Mouse (Mus musculus) forebrain, embryonic 16.5 days (tissue): ENCODE measurements at regions not wholly inside any gene's neighbourhood (a gene's known extent, or its start where the extent isn't known, plus 50 kb on each side); places are given as distances from the start of the nearest gene placed in this dataset.

ENCODE experiments used
- ATAC-seq: fragments of 200-750 bp; cut with Nextera tagmentation; 2 replicates; pipeline ENCODE4 v1.8.0; 2017; ENCODE audit warnings: mild to moderate bottlenecking, moderate library complexity
- H3K27ac ChIP-seq: fragments of 300-500 bp; sonication (generic); 2 replicates; pipeline ENCODE4 v1.5.1; 2014; ENCODE audit warnings: low read length, control low read depth
- H3K27me3 ChIP-seq: fragments of 300-500 bp; sonication (generic); replicated peaks from 2 replicates; pipeline ENCODE4 v1.6.1; 2014; ENCODE audit warnings: low read length; ENCODE audit not compliant: control insufficient read depth, insufficient read depth
- H3K36me3 ChIP-seq: fragments of 300-500 bp; sonication (generic); 2 replicates; pipeline ENCODE4 v1.6.1; 2014; ENCODE audit not compliant: control insufficient read depth, insufficient read depth
- H3K4me1 ChIP-seq: fragments of 300-500 bp; sonication (generic); replicated peaks from 2 replicates; pipeline ENCODE4 v1.6.1; 2014; ENCODE audit warnings: low read length; ENCODE audit not compliant: control insufficient read depth, insufficient read depth
- H3K4me2 ChIP-seq: fragments of 300-500 bp; sonication (generic); 2 replicates; pipeline ENCODE4 v1.6.1; 2014; ENCODE audit warnings: mild to moderate bottlenecking, low read length, control low read depth
- H3K4me3 ChIP-seq: fragments of 300-500 bp; sonication (generic); replicated peaks from 2 replicates; pipeline ENCODE4 v1.5.1; 2014; ENCODE audit warnings: mild to moderate bottlenecking, low read length, control low read depth
- H3K9ac ChIP-seq: fragments of 300-500 bp; sonication (generic); replicated peaks from 2 replicates; pipeline ENCODE4 v1.6.1; 2014; ENCODE audit warnings: low read depth, low read length, control low read depth
- H3K9me3 ChIP-seq: fragments of 300-500 bp; sonication (generic); 2 replicates; pipeline ENCODE4 v1.6.1; 2016; ENCODE audit warnings: low read length; ENCODE audit not compliant: control insufficient read depth
- WGBS: fragments of 180-500 bp; shearing (Covaris S2); extraction: QIAGEN DNeasy Blood & Tissue Kit; methylation state at CpG from one replicate; pipeline ENCODE4 v1.1.7; 2014; 5-methylcytosine and 5-hydroxymethylcytosine counted together

GRCm38 (mm10) chr11:14350444-14351135, 248.5 kb upstream of the Pom121l12 start:
- Histone ChIP-seq H3K9ac (no peak overlapping the region), H3K9me3 (no peaks in the 10 kb centered on the region), H3K27me3 (no peaks in the 10 kb centered on the region), H3K4me2 (no peak overlapping the region), H3K4me1 (peaks cover 8% of the 10 kb centered on the region; the same call in 1 of the 2 replicates), H3K27ac (peak overlapping the region; percentile 61), H3K36me3 (no peaks in the 10 kb centered on the region), H3K4me3 (no peak overlapping the region)
- 33% methylated on average over 2 of the region's 2 CpGs for WGBS
- ATAC-seq, result peak; percentile 96

GRCm38 (mm10) chr11:14378512-14378911, 220.6 kb upstream of the Pom121l12 start:
- Histone ChIP-seq H3K27ac (no peak overlapping the region), H3K9ac (no peak overlapping the region), H3K27me3 (no peaks in the 10 kb centered on the region), H3K4me1 (no peaks in the 10 kb centered on the region), H3K36me3 (no peaks in the 10 kb centered on the region), H3K9me3 (no peaks in the 10 kb centered on the region), H3K4me2 (no peak overlapping the region), H3K4me3 (no peak overlapping the region)
- 36% methylated on average over 1 of the region's 1 CpGs for WGBS
- ATAC-seq, result no peak; the same call in 1 of the 2 replicates

DNA sequence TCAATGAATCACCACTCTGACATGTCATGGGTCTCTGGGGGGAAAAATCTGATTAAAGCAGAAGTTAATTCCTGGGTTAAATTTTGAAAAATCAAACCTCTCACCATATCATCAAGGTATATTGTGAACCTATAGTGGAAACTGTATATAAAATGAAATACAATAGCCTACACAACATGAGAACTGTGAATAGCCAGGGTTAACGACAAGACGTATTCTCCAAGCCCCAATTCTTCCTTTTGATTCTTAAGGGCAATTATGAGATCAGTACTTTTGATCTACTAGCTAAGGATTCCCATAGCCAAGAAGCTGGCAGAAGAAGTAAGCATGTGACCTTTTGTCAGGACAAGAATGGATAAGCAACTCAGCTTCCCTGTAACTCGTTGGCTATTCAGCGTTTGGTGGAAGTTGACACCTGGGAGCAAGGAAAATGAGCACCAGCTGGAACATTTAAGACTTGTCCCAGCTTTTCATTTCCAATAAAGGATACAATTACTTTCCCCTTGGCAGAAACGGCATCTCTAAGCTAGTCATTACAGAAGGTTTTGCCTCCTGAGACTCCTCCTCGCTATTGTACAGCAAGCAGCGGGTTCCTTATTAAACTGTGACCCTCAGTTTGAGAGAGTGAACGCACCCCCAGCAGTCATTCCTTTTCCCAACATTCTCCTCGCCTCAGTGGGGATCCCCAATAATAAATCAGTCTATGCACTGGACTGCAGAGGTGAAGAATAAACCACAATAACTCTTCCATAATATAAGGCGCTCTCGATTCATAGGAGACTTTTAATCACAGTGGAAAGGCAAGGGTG, 219.1 kb upstream of the Pom121l12 start:
- Histone ChIP-seq H3K9me3 (no peaks in the 10 kb centered on the region), H3K27ac (no peak overlapping the region), H3K4me1 (no peaks in the 10 kb centered on the region), H3K27me3 (no peaks in the 10 kb centered on the region), H3K9ac (no peak overlapping the region), H3K4me2 (no peak overlapping the region), H3K4me3 (no peak overlapping the region), H3K36me3 (no peaks in the 10 kb centered on the region)
- ATAC-seq, result peak; percentile 49; the same call in 1 of the 2 replicates
- WGBS, result 13% methylated on average over 11 of the region's 11 CpGs

- no peaks in the 10 kb centered on the region for H3K36me3 ChIP-seq
- H3K4me3 ChIP-seq, result no peak overlapping the region
- no peak overlapping the region for H3K4me2 ChIP-seq
- no peaks in the 10 kb centered on the region for H3K27me3 ChIP-seq
- no peaks in the 10 kb centered on the region for H3K9me3 ChIP-seq
- H3K9ac ChIP-seq, result no peak overlapping the region
- H3K4me1 ChIP-seq, result no peaks in the 10 kb centered on the region
- no peak overlapping the region for H3K27ac ChIP-seq
- 92% methylated on average over 1 of the region's 1 CpGs for WGBS
- ATAC-seq, result no peak
Measured at GRCm38 (mm10) chr11:14380572-14380958, 218.5 kb upstream of the Pom121l12 start.

DNA sequence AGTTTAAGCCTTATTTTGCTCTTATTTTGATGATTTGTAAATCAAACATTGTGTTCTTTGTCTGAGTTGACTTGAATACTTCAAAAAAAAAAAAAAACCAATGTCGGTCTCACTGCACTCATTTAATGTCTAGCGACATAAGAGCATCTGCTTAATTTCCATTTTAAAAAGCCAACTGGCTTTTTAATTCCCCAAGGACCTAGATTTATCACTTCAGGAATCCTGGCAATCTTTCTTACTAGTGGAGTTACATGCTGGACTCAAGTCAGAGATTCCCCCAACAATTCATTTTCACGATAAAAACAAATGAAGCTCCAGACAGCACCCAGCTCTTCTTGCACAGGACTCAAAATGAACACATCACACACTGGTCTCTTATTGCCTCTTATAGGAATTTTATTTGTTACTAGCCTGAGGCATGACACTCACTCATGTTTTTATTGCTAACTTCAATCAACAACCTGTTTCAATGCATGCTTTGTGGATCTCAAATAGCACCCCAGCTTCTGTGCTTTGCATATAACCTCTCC, 212.0 kb upstream of the Pom121l12 start:
- no peaks in the 10 kb centered on the region for H3K9me3 ChIP-seq
- H3K27me3 ChIP-seq, result no peaks in the 10 kb centered on the region
- H3K36me3 ChIP-seq, result no peaks in the 10 kb centered on the region
- peak; percentile 15 for ATAC-seq
- no peak overlapping the region for H3K9ac ChIP-seq
- H3K27ac ChIP-seq, result no peak overlapping the region
- no peak overlapping the region for H3K4me2 ChIP-seq
- no peak overlapping the region for H3K4me3 ChIP-seq
- no peaks in the 10 kb centered on the region for H3K4me1 ChIP-seq
- 39% methylated on average over 3 of the region's 3 CpGs for WGBS

DNA sequence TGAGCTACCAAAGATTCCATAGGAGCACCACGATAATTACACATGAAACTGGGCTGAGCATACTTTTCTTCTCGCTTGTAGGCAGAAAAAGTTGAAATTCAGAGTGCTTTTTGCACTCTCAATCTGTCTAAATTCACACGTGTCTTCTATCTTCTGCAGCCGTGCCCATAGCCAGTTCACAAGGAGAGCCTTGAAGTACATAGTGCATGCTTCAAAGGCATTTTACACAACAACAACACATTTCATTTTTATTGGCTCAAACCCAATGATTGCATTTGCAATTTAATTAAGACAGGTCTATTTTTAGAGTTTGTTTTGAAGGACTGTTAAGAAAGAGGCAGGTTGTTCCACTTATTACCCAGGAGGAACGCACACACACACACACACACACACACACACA, 211.4 kb upstream of the Pom121l12 start:
- Histone ChIP-seq H3K9me3 (no peaks in the 10 kb centered on the region), H3K4me3 (no peak overlapping the region), H3K4me1 (no peaks in the 10 kb centered on the region), H3K27ac (no peak overlapping the region), H3K9ac (no peak overlapping the region), H3K4me2 (no peak overlapping the region), H3K36me3 (no peaks in the 10 kb centered on the region), H3K27me3 (no peaks in the 10 kb centered on the region)
- ATAC-seq, result peak; percentile 57
- 57% methylated on average over 5 of the region's 5 CpGs for WGBS
